Mouse (Mus musculus) liver, embryonic 14.5 days (tissue): ENCODE measurements around the gene Mta3. TPM values are rescaled to one million over a fixed set of nuclear protein-coding genes. Genes with fewer than 3 reads are reported as not detected.

Experiments
- ATAC-seq: fragments of 200-750 bp; cut with Nextera tagmentation; 2 replicates; pipeline ENCODE4 v1.8.0; 2017; ENCODE audit warnings: moderate number of reproducible peaks, mild to moderate bottlenecking, moderate library complexity; ENCODE audit not compliant: insufficient read depth
- DNase-seq, 3 experiments: peaks; one replicate each; pipeline ENCODE4 v3.0.0-alpha.2; 2012 to 2013; ENCODE audit warnings: low read depth in 3 of 3, low spot score in 3 of 3
- H3K27ac ChIP-seq: fragments of 300-500 bp; sonication (generic); 2 replicates; pipeline ENCODE4 v1.5.1; 2014; ENCODE audit warnings: moderate library complexity, mild to moderate bottlenecking, control low read depth, inconsistent platforms
- H3K27me3 ChIP-seq: fragments of 300-500 bp; sonication (generic); 2 replicates; pipeline ENCODE4 v1.6.1; 2014; ENCODE audit warnings: mild to moderate bottlenecking, low read length, moderate library complexity; ENCODE audit not compliant: control insufficient read depth, insufficient read depth
- H3K36me3 ChIP-seq: fragments of 300-500 bp; sonication (generic); replicated peaks from 2 replicates; pipeline ENCODE4 v1.6.1; 2014; ENCODE audit warnings: low read depth; ENCODE audit not compliant: control insufficient read depth, insufficient read depth
- H3K4me1 ChIP-seq, 2 experiments: fragments of 200-500 bp in 1 of 2; fragments of 300-500 bp in 1 of 2; sonication (generic) in 1 of 2; replicated peaks; 2 replicates each; pipeline ENCODE4 v1.6.1; 2012 to 2014; ENCODE audit warnings: antibody characterized with exemption in 1 of 2, inconsistent platforms in 1 of 2, low read length in 1 of 2; ENCODE audit not compliant: control insufficient read depth in 2 of 2, insufficient read depth in 2 of 2
- H3K4me2 ChIP-seq: fragments of 300-500 bp; sonication (generic); 2 replicates; pipeline ENCODE4 v1.6.1; 2014; ENCODE audit warnings: low read depth, mild to moderate bottlenecking, control low read depth, moderate library complexity
- H3K4me3 ChIP-seq, 2 experiments: fragments of 200-500 bp in 1 of 2; fragments of 300-500 bp in 1 of 2; sonication (generic) in 1 of 2; 2 replicates each; pipeline ENCODE4 v1.5.1; 2012 to 2014; ENCODE audit warnings: low read depth in 2 of 2, low read length in 2 of 2, mild to moderate bottlenecking in 2 of 2, control low read depth in 1 of 2, inconsistent platforms in 1 of 2, moderate library complexity in 1 of 2; ENCODE audit not compliant: insufficient read depth in 1 of 2
- H3K9ac ChIP-seq: fragments of 300-500 bp; sonication (generic); replicated peaks from 2 replicates; pipeline ENCODE4 v1.6.1; 2014; ENCODE audit warnings: mild to moderate bottlenecking, control low read depth, moderate library complexity
- H3K9me3 ChIP-seq: fragments of 300-500 bp; sonication (generic); 2 replicates; pipeline ENCODE4 v1.6.1; 2016; ENCODE audit warnings: low read length, mixed read lengths; ENCODE audit not compliant: control insufficient read depth
- CTCF ChIP-seq: IDR thresholded peaks from 2 replicates; pipeline ENCODE4 v1.5.1; 2016; ENCODE audit warnings: antibody characterized with exemption, low read depth, control low read depth
- EP300 ChIP-seq: IDR thresholded peaks from 2 replicates; pipeline ENCODE4 v1.6.1; 2016; ENCODE audit warnings: antibody characterized with exemption, low read depth
- WGBS: fragments of 180-500 bp; shearing (Covaris S2); extraction: QIAGEN DNeasy Blood & Tissue Kit; methylation state at CpG from one replicate; pipeline ENCODE4 v1.1.7; 2014; ENCODE audit not compliant: insufficient replicate concordance; 5-methylcytosine and 5-hydroxymethylcytosine counted together
- polyA plus RNA-seq, 2 experiments: library from polyadenylated mRNA; depleted of rRNA in 1 of 2; stranded (reverse) in 1 of 2; unstranded in 1 of 2; fragments of >200 nt; fragmentation: Nextera tagmentation in 1 of 2; extraction: Ambion mirVana in 1 of 2; gene quantifications; 2 replicates each; pipeline versions ENCODE4 v1.2.1 to v1.2.3; 2012 to 2014

Mta3 gene
- polyA plus RNA-seq, 2 experiments, result 26.7 to 35.5 TPM

GRCm38 (mm10) chr17:83737775-83738174 is 31.8 kb downstream of the Mta3 start:
- peak; percentile 38; the same call in 1 of the 2 replicates for ATAC-seq

GRCm38 (mm10) chr17:83740135-83740676 is 34.2 kb downstream of the Mta3 start:
- H3K9ac ChIP-seq, result no peak overlapping the region
- 79% methylated on average over 7 of the region's 7 CpGs for WGBS

More at GRCm38 (mm10) chr17:83737775-83738174, 31.8 kb downstream of the Mta3 start:
- no peak overlapping the region for H3K4me2 ChIP-seq
- H3K27me3 ChIP-seq, result no peaks in the 10 kb centered on the region
- TF ChIP-seq CTCF, result no peak
- no peak for TF ChIP-seq EP300
- peaks cover 8% of the 10 kb centered on the region for H3K36me3 ChIP-seq
- WGBS, result 57% methylated on average over 8 of the region's 8 CpGs
- H3K27ac ChIP-seq, result peak overlapping the region; percentile 19; the same call in 1 of the 2 replicates
- peak in 1 of 3 experiments; percentile 42 for DNase-seq
- H3K9me3 ChIP-seq, result no peaks in the 10 kb centered on the region
- H3K4me1 ChIP-seq, result peaks cover 23 to 26% of the 10 kb centered on the region in 2 experiments
- no peak overlapping the region for H3K9ac ChIP-seq
- no peak overlapping the region for H3K4me3 ChIP-seq

GRCm38 (mm10) chr17:83741243-83741642 is 35.3 kb downstream of the Mta3 start:
- no peak for DNase-seq
- no peak for ATAC-seq
- no peaks in the 10 kb centered on the region for H3K9me3 ChIP-seq
- no peak overlapping the region for H3K4me3 ChIP-seq
- no peaks in the 10 kb centered on the region for H3K27me3 ChIP-seq
- H3K36me3 ChIP-seq, result peaks cover 12% of the 10 kb centered on the region
- 78% methylated on average over 6 of the region's 6 CpGs for WGBS
- H3K4me1 ChIP-seq, result peaks cover 18 to 21% of the 10 kb centered on the region in 2 experiments
- no peak overlapping the region for H3K9ac ChIP-seq
- no peak overlapping the region for H3K27ac ChIP-seq
- TF ChIP-seq EP300 (no peak), CTCF (no peak)
- no peak overlapping the region for H3K4me2 ChIP-seq

More at GRCm38 (mm10) chr17:83740135-83740676, 34.2 kb downstream of the Mta3 start:
- H3K9me3 ChIP-seq, result no peaks in the 10 kb centered on the region
- no peak overlapping the region for H3K4me2 ChIP-seq
- DNase-seq (no peak), ATAC-seq (no peak)
- no peaks in the 10 kb centered on the region for H3K27me3 ChIP-seq
- no peak overlapping the region for H3K27ac ChIP-seq
- peaks cover 23% of the 10 kb centered on the region in 2 experiments for H3K4me1 ChIP-seq
- TF ChIP-seq CTCF, result no peak
- no peak for TF ChIP-seq EP300
- H3K36me3 ChIP-seq, result peaks cover 12% of the 10 kb centered on the region
- H3K4me3 ChIP-seq, result no peak overlapping the region

GRCm38 (mm10) chr17:83744231-83744824 is 38.4 kb downstream of the Mta3 start:
- no peak overlapping the region for H3K4me3 ChIP-seq
- H3K36me3 ChIP-seq, result peaks cover 4% of the 10 kb centered on the region
- DNase-seq (no peak), ATAC-seq (no peak)
- TF ChIP-seq CTCF (no peak), EP300 (no peak)
- no peaks in the 10 kb centered on the region for H3K9me3 ChIP-seq
- 88% methylated on average over 11 of the region's 11 CpGs for WGBS
- H3K9ac ChIP-seq, result no peak overlapping the region
- H3K4me1 ChIP-seq, result peaks cover 5 to 9% of the 10 kb centered on the region in 2 experiments; a peak in 3 of 4 replicates
- no peak overlapping the region for H3K27ac ChIP-seq
- no peaks in the 10 kb centered on the region for H3K27me3 ChIP-seq
- H3K4me2 ChIP-seq, result no peak overlapping the region

- 45% methylated on average over 10 of the region's 10 CpGs for WGBS
- peak in 1 of 3 experiments; percentile 12 for DNase-seq
- H3K36me3 ChIP-seq, result peaks cover 4% of the 10 kb centered on the region; the same call in 1 of the 2 replicates
- ATAC-seq, result 0 out of 2 replicates have a peak, but pooled peaks have one; percentile 27
- no peak for TF ChIP-seq CTCF
- 0 out of 2 replicates have a peak, but pooled peaks have one; percentile 3 for TF ChIP-seq EP300
- H3K9me3 ChIP-seq, result no peaks in the 10 kb centered on the region
- peaks cover 5 to 6% of the 10 kb centered on the region in 2 experiments; a peak in 3 of 4 replicates for H3K4me1 ChIP-seq
- H3K27me3 ChIP-seq, result no peaks in the 10 kb centered on the region
- no peak overlapping the region for H3K9ac ChIP-seq
- H3K4me3 ChIP-seq, result no peak overlapping the region
- no peak overlapping the region for H3K4me2 ChIP-seq
- no peak overlapping the region for H3K27ac ChIP-seq
Measured at GRCm38 (mm10) chr17:83747405-83748160, 41.6 kb downstream of the Mta3 start.
